Mouse (Mus musculus): ENCODE measurements around the gene Orai3.

DNA sequence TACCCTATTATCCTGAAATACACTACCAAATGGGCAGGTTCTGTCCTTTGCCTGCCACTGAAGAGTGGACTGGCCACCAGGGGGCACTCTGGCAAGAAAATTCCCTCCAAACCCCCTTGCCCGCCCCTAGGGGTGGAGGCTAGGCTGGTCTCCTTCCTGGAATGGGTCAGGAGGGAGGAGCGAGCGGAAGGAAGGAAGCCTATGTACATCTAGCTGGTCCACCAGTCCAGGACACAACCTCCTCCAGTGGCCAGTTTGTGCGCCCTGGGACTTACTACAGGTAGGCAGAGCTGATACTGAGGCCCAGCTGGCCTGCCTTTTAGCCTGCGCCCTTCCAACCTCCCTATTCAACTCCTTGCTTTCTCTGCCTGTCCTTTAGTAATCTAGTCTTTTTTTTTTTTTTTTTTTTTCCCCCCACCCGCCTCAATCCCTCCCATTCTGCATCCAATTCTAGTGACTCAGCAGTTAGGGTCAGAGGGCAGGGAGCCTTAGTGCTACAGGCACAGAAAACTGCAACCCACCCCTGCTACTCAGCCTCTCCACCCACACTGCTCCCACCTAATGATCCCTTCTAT lies 30.9 kb downstream of the Orai3 start, which contains the start of gene Hsd3b7:
- TF ChIP-seq CTCF (IDR thresholded peaks at IDR 0.05) (peak; percentile 99), POLR2A (IDR thresholded peaks at IDR 0.05; ENCODE audit: insufficient read depth, low read depth, low read length) (peak; percentile 97)

Data from heart, adult 2 months (tissue).